Mouse (Mus musculus) c-Kit-positive CD71-positive TER-119-negative erythroid progenitor cells, embryonic 14.5 days (primary cell): ENCODE measurements at regions not wholly inside any gene's neighbourhood (a gene's known extent, or its start where the extent isn't known, plus 50 kb on each side); places are given as distances from the start of the nearest gene placed in this dataset.

ENCODE experiments used
- DNase-seq: peaks from one replicate; pipeline ENCODE4 v3.0.0-alpha.2; 2013; ENCODE audit warnings: low read depth

GRCm38 (mm10) chr7:84800966-84801365 is 52.4 kb upstream of the Olfr291 start:
- no peak for DNase-seq

- no peak for DNase-seq
These were observed 58.7 kb upstream of the Olfr291 start for GRCm38 (mm10) chr7:84794655-84795054.

- DNase-seq = peak; percentile 89
These were observed 74.0 kb upstream of the Olfr291 start for GRCm38 (mm10) chr7:84779276-84779825.

GRCm38 (mm10) chr7:84777696-84778095 is 75.7 kb upstream of the Olfr291 start:
- DNase-seq = no peak

GRCm38 (mm10) chr7:84756261-84756660 is 66.5 kb upstream of the Zfand6 start:
- no peak for DNase-seq

- DNase-seq = no peak
These were observed 63.6 kb upstream of the Zfand6 start for GRCm38 (mm10) chr7:84753361-84753760.

- peak; percentile 53 for DNase-seq
These were observed 59.9 kb upstream of the Zfand6 start for GRCm38 (mm10) chr7:84749434-84750301.

- DNase-seq = no peak
These were observed 58.1 kb upstream of the Zfand6 start for GRCm38 (mm10) chr7:84747847-84748246.

- no peak for DNase-seq
These were observed 54.7 kb upstream of the Zfand6 start for GRCm38 (mm10) chr7:84744321-84745070.

GRCm38 (mm10) chr7:84739965-84740390 is 50.2 kb upstream of the Zfand6 start:
- DNase-seq = peak; percentile 25
